Mouse (Mus musculus) E14TG2a.4 (cell line): ENCODE results near the gene Arid5a.

ENCODE experiments used
- CTCF ChIP-seq: conservative IDR thresholded peaks from 2 replicates; pipeline ENCODE4 v1.5.1; 2014; ENCODE audit warnings: low read length
- POU5F1 ChIP-seq: IDR thresholded peaks from 2 replicates; pipeline ENCODE4 v1.6.1; 2014; ENCODE audit warnings: low read length, borderline replicate concordance

DNA sequence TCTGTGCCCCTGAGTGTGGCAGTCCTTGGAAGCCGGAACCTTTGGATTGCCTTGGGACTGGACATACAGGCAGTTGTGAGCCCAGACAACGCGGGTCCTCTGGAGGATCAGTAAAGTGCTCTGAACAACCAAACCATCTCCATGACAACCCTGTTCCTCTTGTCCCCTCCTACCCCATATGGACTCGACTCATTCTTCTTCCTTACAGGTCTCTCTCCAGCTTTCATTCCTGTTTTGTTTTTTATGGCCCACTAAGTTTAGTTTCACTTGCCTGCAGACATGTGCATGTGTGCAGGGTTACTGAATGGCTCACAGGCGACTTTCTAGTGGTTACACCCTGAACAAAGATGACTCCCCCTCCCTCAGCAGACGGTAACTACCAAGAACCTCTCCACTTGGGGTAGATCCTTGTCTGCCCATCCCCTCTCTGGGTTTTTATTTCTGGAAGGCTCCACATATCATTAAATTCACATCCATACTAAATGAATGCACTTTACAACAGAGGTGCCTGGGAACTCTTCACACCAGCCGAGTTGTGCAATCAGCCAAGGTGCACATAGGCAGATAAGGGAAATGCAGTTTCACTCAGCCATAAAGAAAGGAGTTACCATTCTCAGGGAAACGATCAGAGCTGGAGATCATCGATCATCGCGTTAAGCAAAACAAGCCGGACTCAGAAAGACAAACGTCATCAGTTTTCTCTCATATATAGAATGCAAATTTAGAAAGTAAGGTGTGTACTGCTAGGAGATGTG is 31.7 kb upstream of the Arid5a start:
- no peak for TF ChIP-seq CTCF
- no peak for TF ChIP-seq POU5F1
